Mouse (Mus musculus) lung, postnatal 10 days (tissue): ENCODE data around the gene Dclk1.
"Not testable (repeated sequence)": the region's sequence is repeated elsewhere in the genome, so short reads cannot be mapped to it uniquely, and the experiment has no call there.

Experiments
- DNase-seq: peaks from one replicate; pipeline ENCODE4 v3.0.0; 2021

Dclk1 gene

DNA sequence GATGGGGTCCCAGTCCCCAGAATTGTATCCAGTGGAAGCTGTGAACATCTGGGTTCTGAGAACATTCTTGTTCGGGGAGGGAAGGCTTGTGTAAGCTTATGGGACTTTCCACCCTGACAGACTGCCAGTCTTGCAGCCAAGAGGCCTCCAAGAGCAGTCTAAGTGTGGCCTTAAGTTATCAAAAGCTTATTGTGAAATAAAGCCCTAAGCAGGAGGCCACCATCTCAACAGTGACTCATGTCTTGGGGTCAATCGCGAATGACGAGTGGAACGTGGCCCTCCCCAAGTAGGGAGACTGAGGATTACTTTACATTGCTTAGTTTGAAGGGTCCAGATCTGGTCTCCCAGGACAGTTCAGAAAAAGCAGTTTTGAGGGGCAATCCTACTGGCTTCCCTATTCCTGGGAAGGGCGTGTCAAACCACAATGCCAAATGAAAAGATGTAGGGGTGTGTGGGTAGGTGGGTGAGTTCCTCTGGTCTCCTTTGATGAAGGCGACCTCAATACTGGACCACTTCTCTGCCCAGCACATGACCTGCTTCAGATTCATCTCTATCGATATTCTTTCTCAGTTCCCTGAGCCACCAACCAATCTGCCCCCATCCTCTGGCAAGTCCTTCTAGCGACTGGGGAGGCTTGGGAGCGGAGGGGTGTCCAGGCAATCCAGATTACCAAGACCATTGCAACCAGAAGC lies at the start of gene Dclk1:
TSS of gene Dclk1 (plus strand) at position 635 of the 692 bp plus-strand sequence.
- peak; percentile 54 for DNase-seq

DNA sequence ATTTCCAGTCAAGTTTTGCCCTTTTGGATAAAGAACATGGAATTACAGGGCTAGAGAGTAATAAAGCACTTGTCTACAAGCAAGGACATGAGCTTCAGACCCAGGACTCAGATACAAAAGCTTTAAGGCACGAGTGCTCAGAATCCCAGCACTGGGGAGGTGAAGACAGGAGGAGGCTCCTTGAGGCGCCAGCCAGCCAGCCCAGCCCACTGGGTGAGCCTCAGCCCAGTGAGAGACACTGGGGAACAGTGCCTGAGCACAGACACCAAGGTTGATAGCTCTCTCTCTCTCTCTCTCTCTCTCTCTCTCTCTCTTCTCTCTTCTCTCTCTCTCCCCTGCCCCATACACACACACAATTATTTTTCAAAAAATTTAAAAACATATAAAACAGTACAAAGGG lies 48.8 kb upstream of the Dclk1 start:
- no peak for DNase-seq

DNA sequence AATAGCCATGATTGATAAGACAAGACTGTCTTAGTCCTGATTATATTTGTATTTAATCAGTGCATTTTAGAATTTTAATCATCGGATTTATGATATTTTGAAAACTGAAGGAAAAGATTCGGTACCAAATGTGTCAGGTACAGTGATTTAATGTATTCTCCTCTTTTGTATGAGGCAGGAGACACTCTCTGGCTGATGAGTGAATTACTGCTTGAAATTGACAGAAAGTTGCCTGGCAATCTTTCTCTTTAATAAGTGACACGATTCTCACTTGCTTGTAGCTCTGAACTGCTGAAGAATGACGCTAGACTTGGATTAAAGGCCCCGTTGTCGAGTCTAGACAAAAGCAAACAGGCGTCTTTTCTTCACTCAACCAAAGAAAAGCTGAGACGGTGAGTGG lies 47.4 kb upstream of the Dclk1 start:
- DNase-seq = no peak

DNA sequence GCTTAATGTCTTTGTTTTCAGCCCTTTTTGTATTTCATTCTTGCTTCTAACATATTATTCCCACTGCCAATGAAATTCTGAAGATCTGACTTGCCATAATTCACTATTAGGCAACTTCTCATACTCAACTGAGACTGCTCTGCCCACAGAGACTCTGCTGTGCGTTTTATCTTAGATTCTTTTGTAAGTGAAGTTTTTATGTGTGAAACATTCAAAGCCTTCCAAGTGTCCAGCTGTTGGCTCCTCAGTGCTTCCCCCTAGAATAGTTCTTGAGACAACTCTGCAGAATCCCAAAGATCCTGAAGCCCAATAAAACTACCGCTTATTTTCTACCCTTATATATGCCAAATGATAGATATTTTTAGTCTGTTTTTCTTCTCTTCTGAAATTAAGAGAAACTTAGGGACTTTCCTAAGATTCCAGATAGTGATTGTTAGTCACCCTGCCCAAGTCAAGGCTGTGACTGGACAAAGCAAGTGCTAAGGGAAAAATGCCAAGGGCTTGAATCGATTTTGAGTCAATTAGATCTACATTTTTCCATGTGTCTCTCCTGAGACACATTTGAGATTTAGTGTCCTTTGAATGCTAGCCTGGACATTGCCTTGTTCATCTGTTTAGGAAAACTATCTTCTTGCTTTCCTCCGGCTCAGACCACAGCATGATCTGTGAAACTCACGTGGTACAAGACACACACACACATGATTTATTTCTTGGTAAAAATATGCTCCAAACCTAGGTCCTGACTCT lies 46.4 kb upstream of the Dclk1 start:
- peak; percentile 30 for DNase-seq

DNA sequence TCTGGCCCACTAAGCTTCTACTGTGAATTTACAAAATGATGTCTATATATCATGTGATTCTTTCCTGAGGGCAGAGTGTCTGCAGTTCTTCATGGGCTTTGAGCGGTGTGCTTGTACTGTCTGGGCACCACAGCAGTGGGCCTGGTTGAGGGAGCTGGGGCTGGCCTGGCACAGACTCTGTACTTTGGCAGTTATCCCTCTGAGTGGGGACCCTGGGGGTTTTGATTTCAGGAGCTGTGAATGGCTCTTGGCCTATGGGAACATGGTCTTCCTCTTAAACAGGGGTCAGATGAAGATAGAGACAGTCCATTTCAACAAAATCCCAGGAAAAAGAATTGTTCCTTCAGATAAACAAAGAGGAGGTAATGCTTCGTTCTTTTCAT lies 45.8 kb upstream of the Dclk1 start:
- no peak for DNase-seq

DNA sequence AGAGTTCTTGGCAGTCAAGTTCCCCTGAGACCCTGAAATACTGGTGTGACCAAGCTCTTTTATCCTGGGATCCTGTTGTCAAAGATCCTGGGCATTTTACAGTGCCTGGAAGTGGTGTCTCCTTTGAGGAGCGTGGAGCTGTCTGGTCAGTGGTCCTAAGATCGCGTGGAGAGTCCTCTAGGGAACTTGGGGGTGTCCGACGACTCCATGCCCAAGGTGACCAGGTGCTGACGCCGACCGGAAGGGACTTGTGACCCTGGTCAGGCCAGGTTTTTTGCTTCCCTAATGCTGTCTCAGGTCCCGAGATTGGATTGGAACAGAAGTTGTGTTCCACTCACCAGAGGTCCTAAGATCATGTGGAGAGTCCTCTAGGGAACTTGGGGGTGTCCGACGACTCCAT lies 38.5 kb upstream of the Dclk1 start:
- not testable (repeated sequence) for DNase-seq

DNA sequence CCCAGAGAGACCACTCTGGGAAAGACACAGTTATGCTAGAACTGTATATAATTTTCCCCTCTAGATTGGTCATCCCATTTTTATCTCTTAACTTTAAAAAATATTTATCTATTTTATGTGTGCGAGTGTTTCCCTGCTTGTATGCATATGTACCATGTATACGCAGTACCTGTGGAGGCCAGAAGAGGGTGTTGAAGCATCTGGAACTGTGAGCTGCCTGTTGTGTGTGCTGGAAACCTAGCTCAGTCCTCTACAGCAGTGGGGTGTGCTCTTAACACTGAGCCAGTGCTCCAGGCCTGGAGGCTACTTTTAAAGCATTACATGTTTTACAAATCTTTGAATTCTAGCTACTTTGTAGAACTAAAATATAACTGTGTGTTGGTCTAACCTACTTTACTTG lies 35.8 kb upstream of the Dclk1 start:
- DNase-seq = no peak

DNA sequence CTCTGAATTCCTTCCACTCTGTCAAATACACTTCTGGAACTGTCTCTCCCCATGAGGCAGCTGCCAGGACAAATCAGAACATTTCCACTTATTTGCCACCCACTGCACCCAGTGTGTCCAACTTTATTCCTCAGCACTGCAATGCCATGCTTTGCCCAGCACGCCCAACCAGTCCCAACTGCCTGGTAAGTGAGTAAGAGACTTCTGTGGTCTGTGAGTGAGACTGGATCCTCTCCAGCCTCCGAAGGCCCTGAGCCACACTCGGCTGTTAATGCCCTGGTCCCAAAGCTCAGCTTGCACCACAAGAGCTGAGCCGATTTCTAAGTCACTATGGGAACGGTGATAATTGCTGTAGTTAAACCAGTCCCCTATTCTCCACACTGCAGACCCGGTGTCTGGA lies 34.5 kb upstream of the Dclk1 start:
- DNase-seq = no peak

DNA sequence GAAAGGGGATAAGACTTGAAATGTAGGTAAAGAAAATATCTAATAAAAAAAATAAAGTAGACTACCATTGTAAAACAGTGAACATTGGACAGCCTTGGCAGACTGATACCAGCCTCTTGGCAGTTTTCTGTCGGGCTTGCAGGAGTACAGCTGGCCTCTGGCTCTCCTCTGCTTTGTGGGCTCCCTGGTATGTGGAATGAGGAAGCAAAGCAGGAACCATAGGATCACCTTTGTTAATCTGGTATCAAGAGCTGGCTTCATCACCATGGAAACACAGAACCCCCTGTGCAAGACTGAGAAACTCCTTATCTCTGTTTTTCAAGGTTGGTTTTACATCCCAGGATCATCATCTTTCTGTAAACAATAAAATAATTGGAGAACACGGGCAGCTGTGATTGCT lies 29.9 kb upstream of the Dclk1 start:
- no peak for DNase-seq

DNA sequence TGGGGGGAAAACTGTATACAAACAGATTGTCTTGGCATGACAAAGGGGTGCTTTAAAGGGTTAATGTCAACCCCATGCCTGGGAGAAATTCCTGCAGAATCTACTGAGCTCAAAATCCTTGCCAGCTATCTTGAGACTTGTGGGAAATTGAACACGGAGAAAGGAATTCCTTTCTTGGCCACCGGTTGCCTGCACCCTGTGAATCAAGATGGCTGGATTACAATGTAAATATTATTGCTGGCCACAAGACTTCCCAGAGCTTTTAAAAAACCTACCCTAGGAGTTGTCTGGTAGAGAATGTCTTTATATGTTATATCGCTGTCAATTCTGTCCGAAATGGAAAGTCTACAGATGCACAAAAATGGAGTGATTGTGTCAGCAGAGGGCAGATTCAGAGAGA lies 28.4 kb upstream of the Dclk1 start:
- DNase-seq = no peak

DNA sequence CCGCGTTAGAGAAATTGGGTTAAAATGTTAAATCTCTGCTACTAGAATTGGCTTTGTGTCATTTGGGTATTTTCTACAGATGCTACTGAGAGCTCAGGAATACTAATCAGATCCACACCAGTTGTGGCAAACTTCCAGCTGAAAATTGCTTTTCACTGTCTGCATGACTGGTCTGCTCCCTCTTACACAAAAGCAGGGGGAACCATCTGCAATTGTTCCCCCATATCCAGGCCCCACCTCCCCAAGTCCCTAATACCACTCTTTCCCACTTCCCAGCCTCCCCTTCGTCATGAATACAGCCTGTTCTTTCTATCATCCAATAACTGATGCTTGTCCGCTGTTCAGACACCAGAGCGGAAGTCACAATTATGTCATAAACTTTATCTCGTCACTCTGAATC lies 27.8 kb upstream of the Dclk1 start:
- DNase-seq = no peak

DNA sequence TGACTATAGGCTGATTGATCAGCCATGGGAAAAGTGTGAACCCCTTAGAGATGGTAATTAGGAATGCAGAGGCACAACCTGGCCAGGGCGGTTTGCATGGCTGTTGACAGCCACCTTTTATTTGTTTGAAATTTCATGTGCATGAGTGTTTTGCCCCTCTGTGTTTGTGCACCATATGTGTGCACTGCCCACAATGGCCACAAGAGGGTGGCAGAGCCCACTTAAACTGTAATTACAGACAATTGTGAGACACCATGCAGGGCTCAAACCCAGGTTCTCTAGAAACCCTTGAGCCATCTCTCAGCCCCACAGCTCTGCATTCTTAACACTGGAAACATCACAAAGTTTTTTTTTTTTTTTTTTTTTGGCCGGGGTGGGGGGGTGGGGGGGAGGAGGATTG lies 19.7 kb upstream of the Dclk1 start:
- no peak for DNase-seq

DNA sequence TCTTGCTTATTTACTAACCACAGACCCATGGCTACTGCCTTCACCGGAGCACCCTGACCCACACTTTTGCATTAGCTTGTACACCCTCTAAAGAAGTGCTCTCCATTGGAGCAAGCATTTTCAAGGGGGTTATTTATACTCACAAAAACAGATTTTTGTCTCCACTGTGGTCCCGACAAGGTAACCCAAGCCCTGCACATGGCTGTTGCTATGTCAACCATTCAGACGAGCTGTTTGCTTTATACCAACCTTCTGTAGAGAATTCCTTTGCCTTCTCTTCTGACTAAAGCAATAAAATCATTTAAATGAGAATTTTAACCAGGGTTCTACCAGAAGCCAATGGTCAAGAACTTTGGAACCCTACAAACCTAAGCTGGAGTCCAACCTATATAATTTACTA lies 18.3 kb upstream of the Dclk1 start:
- no peak for DNase-seq

DNA sequence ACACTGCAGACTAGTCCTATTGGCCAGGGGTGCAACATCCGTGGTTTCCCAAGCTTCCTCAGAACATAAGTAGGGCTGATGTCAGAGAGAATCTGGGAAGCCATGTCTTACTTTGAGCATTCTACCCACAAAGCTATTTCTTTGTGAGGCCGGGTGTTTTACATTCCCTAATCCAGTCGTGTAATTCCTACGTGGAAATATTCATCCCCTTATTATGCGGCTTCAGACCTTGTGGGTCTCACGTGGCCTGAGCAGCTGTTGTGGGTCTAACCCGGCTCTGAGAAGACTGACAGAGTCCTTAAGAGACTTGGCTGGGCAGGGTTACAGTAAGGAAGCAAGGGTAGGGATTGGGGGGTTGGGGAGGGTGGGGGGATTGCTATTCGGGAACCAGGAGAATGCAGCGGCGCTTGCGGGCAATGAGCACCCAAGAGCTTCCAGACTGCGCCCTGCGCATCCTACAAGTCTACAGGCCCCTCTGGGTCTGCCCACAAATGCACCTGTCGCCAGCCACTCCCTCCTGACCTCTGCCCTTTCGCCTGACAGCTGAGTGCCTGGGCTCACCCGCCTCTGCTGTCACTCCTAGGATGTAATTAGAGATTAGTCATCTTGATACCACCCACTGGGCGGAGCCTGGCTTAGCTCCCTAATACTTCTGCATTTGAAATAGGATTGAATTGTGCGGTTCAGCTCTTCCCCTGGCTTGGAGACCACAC lies 15.5 kb upstream of the Dclk1 start:
- DNase-seq = peak; percentile 25

DNA sequence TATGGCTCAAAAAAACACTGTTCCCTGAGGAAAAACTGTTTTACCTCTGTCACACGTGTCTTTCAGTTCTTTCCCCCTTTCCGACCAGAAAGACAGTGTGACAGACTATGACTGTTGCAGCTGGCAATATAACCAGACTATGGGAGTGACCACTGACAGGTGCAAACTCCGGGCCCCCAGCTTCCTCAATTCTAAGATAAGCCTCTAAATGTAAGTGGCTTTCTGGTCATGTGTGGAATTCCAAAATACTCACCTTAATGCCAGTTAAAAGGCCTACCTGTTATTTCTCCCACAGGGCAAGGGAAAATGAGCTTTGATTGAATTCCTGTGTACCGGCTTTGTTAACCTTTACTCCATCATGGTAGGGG lies 15.0 kb upstream of the Dclk1 start:
- no peak for DNase-seq

DNA sequence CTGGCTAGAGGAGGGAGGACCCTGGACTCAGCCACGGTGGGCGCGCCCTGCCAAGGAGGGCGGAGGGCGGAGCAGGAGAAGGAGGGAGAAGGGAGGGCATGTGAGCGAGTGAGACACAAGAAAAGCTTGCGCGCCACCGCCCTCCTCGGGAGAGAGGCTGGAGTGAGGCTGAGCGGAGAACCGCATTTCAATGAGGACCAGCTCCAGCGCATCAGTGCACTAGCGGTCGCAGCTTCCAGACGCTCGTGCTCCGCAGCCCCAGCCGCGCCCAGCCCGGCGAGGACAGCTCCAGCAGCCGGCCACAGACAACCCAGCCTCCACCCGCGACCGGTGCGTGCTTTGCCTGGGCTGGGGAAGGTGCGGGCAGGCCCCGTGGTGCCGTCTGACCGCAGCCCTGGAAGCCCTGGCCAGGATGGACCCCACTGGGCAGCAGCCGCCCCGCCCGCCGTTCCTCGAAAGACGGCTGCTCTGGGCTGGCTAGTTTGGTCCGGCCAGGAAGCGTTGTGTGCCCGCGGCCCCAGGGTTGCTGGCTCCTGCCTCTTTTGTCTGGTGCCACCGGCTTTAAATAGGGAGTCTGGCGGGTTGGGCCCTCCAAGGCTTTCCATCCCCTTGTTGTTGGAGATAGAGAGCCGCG lies 375 bp downstream of the Dclk1 start:
- peak; percentile 81 for DNase-seq

DNA sequence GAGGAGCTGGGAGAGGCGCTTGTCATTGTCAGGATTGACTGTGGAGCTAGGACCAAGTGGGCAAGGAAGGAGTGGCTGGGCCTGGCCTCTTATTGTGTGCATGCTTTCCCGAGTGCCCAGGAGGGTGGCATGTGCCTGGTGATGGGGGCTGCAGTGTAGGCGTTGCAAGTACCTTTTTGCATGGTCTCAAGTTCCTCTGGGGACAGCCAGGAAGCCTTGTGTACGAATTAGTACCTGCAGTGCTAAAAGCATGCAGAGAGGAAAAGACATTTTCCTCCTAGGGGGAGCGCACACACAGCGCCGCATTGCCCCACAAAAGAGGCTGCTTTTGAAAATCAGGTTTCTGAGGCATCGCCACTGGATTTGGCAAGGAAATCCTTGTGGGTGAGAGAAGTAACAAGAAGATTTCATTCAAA lies 900 bp downstream of the Dclk1 start:
- DNase-seq = no peak

DNA sequence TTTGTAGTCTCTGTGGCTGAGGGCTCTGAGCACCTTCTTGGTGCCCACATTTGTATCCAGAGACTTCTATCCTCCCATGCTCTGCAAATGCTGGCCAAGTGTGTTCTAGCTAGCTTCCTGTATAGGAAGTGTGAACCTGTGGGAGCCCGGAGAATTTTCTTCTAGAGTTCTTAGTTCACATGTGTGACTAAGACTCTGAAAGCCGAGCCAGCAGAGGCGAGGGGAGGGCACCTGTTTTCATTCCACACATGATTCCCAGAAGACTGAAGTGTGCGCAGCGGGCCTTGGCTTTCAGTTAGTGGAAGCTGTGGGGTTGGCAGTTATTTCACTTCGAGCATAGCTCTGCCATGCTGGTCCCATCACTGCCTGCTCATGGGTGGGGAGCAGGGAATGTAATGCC lies 1.9 kb downstream of the Dclk1 start:
- no peak for DNase-seq

DNA sequence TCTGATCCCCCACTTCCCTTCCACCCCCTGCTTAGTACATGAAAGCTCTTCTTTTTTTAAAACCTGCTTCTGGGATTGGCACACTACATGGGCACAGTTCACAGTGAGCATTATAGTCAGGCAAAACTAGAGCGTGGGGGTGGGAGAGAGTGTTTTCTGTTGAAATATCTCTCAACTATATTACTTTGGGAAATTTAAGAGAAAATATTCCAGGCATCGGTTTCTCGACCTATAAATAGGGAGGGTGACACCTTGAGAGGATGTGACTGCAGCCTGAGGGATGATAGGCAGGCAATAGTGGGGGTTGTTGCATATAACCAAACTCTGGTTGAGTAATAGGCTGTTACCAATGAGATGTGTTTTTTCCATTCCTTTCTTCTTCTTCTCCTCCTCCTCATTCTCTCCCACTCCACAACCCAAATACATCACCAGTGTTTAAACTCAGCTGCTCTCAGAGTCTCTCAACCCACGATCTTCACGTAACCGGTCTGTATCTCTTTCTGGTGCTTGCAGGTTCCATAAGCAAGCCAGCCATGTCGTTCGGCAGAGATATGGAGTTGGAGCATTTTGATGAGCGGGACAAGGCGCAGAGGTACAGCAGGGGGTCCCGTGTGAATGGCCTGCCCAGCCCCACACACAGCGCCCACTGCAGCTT lies 4.6 kb downstream of the Dclk1 start:
- DNase-seq = no peak

DNA sequence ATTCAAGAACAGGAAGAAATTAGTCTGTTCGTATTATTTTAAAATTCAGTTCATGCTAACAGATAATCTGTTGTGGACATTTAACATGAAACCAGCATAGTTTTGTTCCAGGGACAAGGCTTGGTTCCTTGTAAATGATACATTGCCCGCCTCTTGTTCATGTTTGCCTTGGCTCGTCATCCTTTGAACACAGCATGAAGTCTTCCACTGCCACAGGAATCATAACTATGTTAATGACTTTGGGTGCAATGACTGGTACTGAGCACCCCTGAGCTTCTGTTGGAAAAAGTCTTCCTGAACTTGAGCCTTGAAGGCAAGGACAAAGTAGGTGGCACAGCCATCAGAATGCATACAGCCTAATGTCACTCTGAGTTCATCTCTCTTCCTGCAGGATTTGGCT lies 5.9 kb downstream of the Dclk1 start:
- DNase-seq = no peak

DNA sequence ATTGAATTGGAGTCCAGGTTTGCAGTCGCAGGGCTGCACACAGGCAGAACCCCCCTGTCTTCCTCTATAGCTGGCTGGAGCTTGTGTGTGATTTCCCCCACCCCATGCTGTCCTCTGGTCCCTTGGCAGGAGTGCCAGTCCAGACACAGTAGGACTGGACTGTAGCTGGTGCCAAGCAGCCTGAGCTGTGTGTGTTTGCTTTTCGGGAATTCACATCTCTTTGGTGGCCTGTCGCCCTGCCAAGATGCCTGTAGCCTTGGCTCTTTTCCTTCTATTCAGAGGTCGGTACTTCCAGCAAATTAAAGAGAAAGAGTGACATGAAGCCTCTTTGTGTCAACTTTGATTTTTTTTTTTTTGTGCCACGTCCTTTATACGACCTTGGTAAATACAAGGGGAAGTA lies 6.3 kb downstream of the Dclk1 start:
- DNase-seq = peak; percentile 68

DNA sequence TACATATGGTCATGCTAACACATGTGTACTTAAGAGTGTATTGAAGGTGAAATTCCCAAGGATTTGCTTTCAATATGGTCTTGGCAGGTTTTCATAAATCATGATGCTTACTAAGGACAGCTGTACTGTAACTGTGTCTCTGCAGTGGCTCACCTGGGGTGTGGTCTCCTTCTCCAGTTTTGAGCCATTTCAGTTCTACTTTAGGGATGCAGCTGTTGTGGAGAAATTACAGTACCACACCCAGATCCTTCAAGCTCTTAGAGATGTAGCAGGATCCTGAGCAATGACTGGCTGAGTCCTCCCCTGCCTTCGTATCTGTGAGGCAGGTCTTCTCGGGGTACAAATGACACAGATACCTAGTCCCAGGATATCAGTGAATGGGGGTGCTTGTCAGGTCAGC lies 8.5 kb downstream of the Dclk1 start:
- no peak for DNase-seq

DNA sequence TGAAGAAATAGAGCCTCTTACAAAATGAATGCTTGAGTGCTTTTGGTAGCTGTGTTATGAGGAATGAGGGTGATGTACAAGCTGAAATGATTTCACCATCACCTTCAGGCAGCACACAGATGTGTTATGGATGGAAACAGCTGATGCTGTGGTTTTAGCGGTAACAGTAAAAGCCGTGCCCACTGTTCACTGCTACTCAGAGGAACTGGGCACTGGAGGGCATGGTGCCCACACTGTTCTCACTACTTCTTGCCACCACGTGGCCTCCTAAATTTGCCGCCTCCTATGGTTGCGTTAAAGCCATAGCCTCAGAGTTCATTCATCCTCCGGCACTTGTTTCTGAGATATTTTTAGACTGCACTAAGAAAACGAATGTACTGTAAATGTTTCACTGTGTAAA lies 18.0 kb downstream of the Dclk1 start:
- DNase-seq = no peak
